Mouse (Mus musculus) liver, adult 2 months (tissue): ENCODE data around the gene Olfr355. TPM values are rescaled to one million over a fixed set of nuclear protein-coding genes. Genes with fewer than 3 reads are reported as not detected.

ENCODE experiments used
- DNase-seq: peaks from one replicate; pipeline ENCODE4 v3.0.0-alpha.2; 2011; ENCODE audit warnings: low read depth, low spot score; ENCODE audit errors: extremely low read depth
- H3K27ac ChIP-seq: fragments of 200-500 bp; replicated peaks from 2 replicates; pipeline ENCODE4 v1.5.1; 2012; ENCODE audit warnings: low read depth, mild to moderate bottlenecking, control low read depth, inconsistent platforms, low read length; ENCODE audit not compliant: insufficient read depth
- H3K27me3 ChIP-seq: fragments of 200-500 bp; 2 replicates; pipeline ENCODE4 v1.6.1; 2012; ENCODE audit warnings: mild to moderate bottlenecking, moderate library complexity, low read length, inconsistent platforms; ENCODE audit not compliant: control insufficient read depth, insufficient read depth
- H3K36me3 ChIP-seq: fragments of 200-500 bp; 2 replicates; pipeline ENCODE4 v1.6.1; 2012; ENCODE audit warnings: low read length, inconsistent platforms; ENCODE audit not compliant: control insufficient read depth, insufficient read depth
- H3K4me1 ChIP-seq: fragments of 200-500 bp; 2 replicates; pipeline ENCODE4 v1.6.1; 2011; ENCODE audit warnings: low read length; ENCODE audit not compliant: control insufficient read depth, insufficient read depth
- H3K4me3 ChIP-seq: fragments of 200-500 bp; 2 replicates; pipeline ENCODE4 v1.5.1; 2011; ENCODE audit warnings: low read depth, mild to moderate bottlenecking, control low read depth, low read length, moderate library complexity; ENCODE audit not compliant: insufficient read depth
- H3K79me2 ChIP-seq: fragments of 200-500 bp; 2 replicates; pipeline ENCODE4 v1.6.1; 2012; ENCODE audit warnings: inconsistent platforms, mild to moderate bottlenecking, low read length, moderate library complexity; ENCODE audit not compliant: control insufficient read depth, insufficient read depth
- H3K9ac ChIP-seq: fragments of 200-500 bp; 2 replicates; pipeline ENCODE4 v1.6.1; 2012; ENCODE audit warnings: low read depth, mild to moderate bottlenecking, control low read depth, inconsistent platforms, low read length
- CTCF ChIP-seq: fragments of 200-500 bp; IDR thresholded peaks from 2 replicates; pipeline ENCODE4 v1.5.1; 2011; ENCODE audit warnings: low read depth, low read length, control low read depth
- POLR2A ChIP-seq: fragments of 200-500 bp; IDR thresholded peaks from 2 replicates; pipeline ENCODE4 v1.6.1; 2011; ENCODE audit warnings: low read length, control low read depth; ENCODE audit not compliant: insufficient read depth; ENCODE audit errors: extremely low read depth
- WGBS: fragments of 180-500 bp; shearing (Covaris S2); methylation state at CpG from one replicate; pipeline ENCODE4 v1.1.7; 2018; 5-methylcytosine and 5-hydroxymethylcytosine counted together
- polyA plus RNA-seq: library from polyadenylated mRNA; depleted of rRNA; stranded (reverse); fragments of >200 nt; gene quantifications from 2 replicates; pipeline ENCODE4 v1.2.3, GENCODE M21; 2012; rRNA removed
- total RNA-seq: library from RNA; depleted of rRNA; stranded (reverse); fragments of >200 nt; gene quantifications from 2 replicates; pipeline ENCODE4 v1.2.3, GENCODE M21; 2014; rRNA removed

The Olfr355 gene
- total RNA-seq (not detected in 2 replicates), polyA plus RNA-seq (not detected in 2 replicates)

- H3K79me2 ChIP-seq = no peaks in the 10 kb centered on the region
- H3K27ac ChIP-seq = no peak within 1 kb of the TSS
- no peaks in the 10 kb centered on the region for H3K4me1 ChIP-seq
- TF ChIP-seq POLR2A (no peak), CTCF (no peak)
- DNase-seq = no peak
- no peak within 1 kb of the TSS for H3K4me3 ChIP-seq
- no peak within 1 kb of the TSS for H3K9ac ChIP-seq
- no peaks in the 10 kb centered on the region for H3K27me3 ChIP-seq
- no peaks in the 10 kb centered on the region for H3K36me3 ChIP-seq
These were observed at the start of gene Olfr355 for GRCm38 (mm10) chr2:36928797-36929196. Gene Olfr355, minus strand, starts transcription at chr2:36928897.

- H3K4me1 ChIP-seq = no peaks in the 10 kb centered on the region
- H3K27me3 ChIP-seq = no peaks in the 10 kb centered on the region
- H3K79me2 ChIP-seq = no peaks in the 10 kb centered on the region
- WGBS = 82% methylated on average over 2 of the region's 2 CpGs
- no peak for TF ChIP-seq CTCF
- no peak for TF ChIP-seq POLR2A
- no peak within 1 kb of the TSS for H3K4me3 ChIP-seq
- no peak within 1 kb of the TSS for H3K27ac ChIP-seq
- no peak within 1 kb of the TSS for H3K9ac ChIP-seq
- H3K36me3 ChIP-seq = no peaks in the 10 kb centered on the region
- no peak for DNase-seq
These were observed 8.1 kb upstream of the Olfr355 start, which contains the start of gene Olfr356 for GRCm38 (mm10) chr2:36936821-36937220. Gene Olfr356, plus strand, starts transcription at chr2:36937121.

GRCm38 (mm10) chr2:36905380-36905779 lies 23.3 kb downstream of the Olfr355 start, which contains the start of gene Olfr354:
Gene Olfr354, plus strand, starts transcription at chr2:36905680.
- no peaks in the 10 kb centered on the region for H3K79me2 ChIP-seq
- H3K9ac ChIP-seq = no peak within 1 kb of the TSS
- DNase-seq = no peak
- H3K27me3 ChIP-seq = no peaks in the 10 kb centered on the region
- no peaks in the 10 kb centered on the region for H3K36me3 ChIP-seq
- H3K27ac ChIP-seq = no peak within 1 kb of the TSS
- H3K4me3 ChIP-seq = no peak within 1 kb of the TSS
- TF ChIP-seq CTCF (no peak), POLR2A (no peak)
- no peaks in the 10 kb centered on the region for H3K4me1 ChIP-seq

- H3K79me2 ChIP-seq = no peaks in the 10 kb centered on the region
- H3K36me3 ChIP-seq = no peaks in the 10 kb centered on the region
- H3K27me3 ChIP-seq = no peaks in the 10 kb centered on the region
- no peaks in the 10 kb centered on the region for H3K4me1 ChIP-seq
- no peak overlapping the region for H3K27ac ChIP-seq
- H3K4me3 ChIP-seq = no peak overlapping the region
- DNase-seq = no peak
- no peak for TF ChIP-seq CTCF
- no peak for TF ChIP-seq POLR2A
- H3K9ac ChIP-seq = no peak overlapping the region
These were observed 31.6 kb downstream of the Olfr355 start for GRCm38 (mm10) chr2:36897114-36897513.

- H3K9ac ChIP-seq = no peak within 1 kb of the TSS
- no peaks in the 10 kb centered on the region for H3K79me2 ChIP-seq
- H3K4me3 ChIP-seq = no peak within 1 kb of the TSS
- no peak within 1 kb of the TSS for H3K27ac ChIP-seq
- no peak for DNase-seq
- H3K36me3 ChIP-seq = no peaks in the 10 kb centered on the region
- TF ChIP-seq POLR2A = no peak
- TF ChIP-seq CTCF = no peak
- H3K27me3 ChIP-seq = no peaks in the 10 kb centered on the region
- H3K4me1 ChIP-seq = no peaks in the 10 kb centered on the region
These were observed 35.9 kb downstream of the Olfr355 start, which contains the start of gene Olfr353 for GRCm38 (mm10) chr2:36892836-36893235. Gene Olfr353, minus strand, starts transcription at chr2:36892936.

Other genes with a start within 250 kb of the Olfr355 start
- not detected in 2 replicates for gene Olfr346, start 243.1 kb downstream of the Olfr355 start, total RNA-seq
- gene Olfr346, start 243.1 kb downstream of the Olfr355 start, polyA plus RNA-seq = not detected in 2 replicates
- not detected in 2 replicates for gene Olfr347, start 197.0 kb downstream of the Olfr355 start, total RNA-seq
- gene Olfr347, start 197.0 kb downstream of the Olfr355 start, polyA plus RNA-seq = not detected in 2 replicates
- not detected in 2 replicates for gene Olfr348, start 144.6 kb downstream of the Olfr355 start, total RNA-seq
- gene Olfr348, start 144.6 kb downstream of the Olfr355 start, polyA plus RNA-seq = not detected in 2 replicates
- gene Olfr50, start 138.4 kb downstream of the Olfr355 start, total RNA-seq = not detected in 2 replicates
- gene Olfr50, start 138.4 kb downstream of the Olfr355 start, polyA plus RNA-seq = not detected in 2 replicates
- not detected in 2 replicates for gene Olfr3, start 111.9 kb downstream of the Olfr355 start, total RNA-seq
- not detected in 2 replicates for gene Olfr3, start 111.9 kb downstream of the Olfr355 start, polyA plus RNA-seq
- not detected in 2 replicates for gene Olfr350, start 82.6 kb downstream of the Olfr355 start, total RNA-seq
- not detected in 2 replicates for gene Olfr350, start 82.6 kb downstream of the Olfr355 start, polyA plus RNA-seq
- not detected in 2 replicates for gene Olfr351, start 66.2 kb downstream of the Olfr355 start, total RNA-seq
- not detected in 2 replicates for gene Olfr351, start 66.2 kb downstream of the Olfr355 start, polyA plus RNA-seq
- not detected in 2 replicates for gene Olfr352, start 60.4 kb downstream of the Olfr355 start, total RNA-seq
- gene Olfr352, start 60.4 kb downstream of the Olfr355 start, polyA plus RNA-seq = not detected in 2 replicates
- not detected in 2 replicates for gene Olfr353, start 36.0 kb downstream of the Olfr355 start, total RNA-seq
- not detected in 2 replicates for gene Olfr353, start 36.0 kb downstream of the Olfr355 start, polyA plus RNA-seq
- not detected in 2 replicates for gene Olfr354, start 23.2 kb downstream of the Olfr355 start, total RNA-seq
- not detected in 2 replicates for gene Olfr354, start 23.2 kb downstream of the Olfr355 start, polyA plus RNA-seq
- not detected in 2 replicates for gene Olfr356, start 8.2 kb upstream of the Olfr355 start, total RNA-seq
- gene Olfr356, start 8.2 kb upstream of the Olfr355 start, polyA plus RNA-seq = not detected in 2 replicates
- not detected in 2 replicates for gene Olfr357, start 64.9 kb upstream of the Olfr355 start, total RNA-seq
- gene Olfr357, start 64.9 kb upstream of the Olfr355 start, polyA plus RNA-seq = not detected in 2 replicates
- gene Olfr358, start 80.4 kb upstream of the Olfr355 start, total RNA-seq = not detected in 2 replicates
- gene Olfr358, start 80.4 kb upstream of the Olfr355 start, polyA plus RNA-seq = not detected in 2 replicates
- not detected in 2 replicates for gene Olfr360, start 136.8 kb upstream of the Olfr355 start, total RNA-seq
- gene Olfr360, start 136.8 kb upstream of the Olfr355 start, polyA plus RNA-seq = not detected in 2 replicates
- gene Olfr361, start 160.4 kb upstream of the Olfr355 start, total RNA-seq = not detected in 2 replicates
- not detected in 2 replicates for gene Olfr361, start 160.4 kb upstream of the Olfr355 start, polyA plus RNA-seq
- not detected in 2 replicates for gene Olfr362, start 189.0 kb upstream of the Olfr355 start, total RNA-seq
- gene Olfr362, start 189.0 kb upstream of the Olfr355 start, polyA plus RNA-seq = not detected in 2 replicates
- gene Olfr364-ps1, start 210.4 kb upstream of the Olfr355 start, total RNA-seq = not detected in 2 replicates
- not detected in 2 replicates for gene Olfr364-ps1, start 210.4 kb upstream of the Olfr355 start, polyA plus RNA-seq